In genomic region chr7:24462388-24463319, GRCm38 (mm10) we compare ENCODE assay signal across 8 mouse cellular contexts. TPM values are rescaled to one million over a fixed set of nuclear protein-coding genes. Genes with fewer than 3 reads are reported as not detected.
DNase-seq lines count a peak whose midpoint lies in the region; ATAC-seq and TF ChIP-seq lines count a peak whose summit lies in the region.

Plaur (plus strand) TSS chr7:24462484.

- peak within 1 kb of the TSS; percentile 37 for H3K4me3 ChIP-seq in kidney, adult 2 months (ENCODE audit: insufficient read depth, low read depth, low read length)
- H3K4me3 ChIP-seq in lung, embryonic 16.5 days (ENCODE audit: low read length): peak within 1 kb of the TSS; percentile 54
- peak within 1 kb of the TSS; percentile 64 for H3K4me3 ChIP-seq in small intestine, adult 2 months (ENCODE audit: low read depth, low read length)

- no peaks in the 10 kb centered on the region for H3K9me3 ChIP-seq in lung, embryonic 16.5 days (ENCODE audit: control insufficient read depth, low read length)

- no peak for TF ChIP-seq CTCF in kidney, adult 2 months (conservative IDR thresholded peaks at IDR 0.05; ENCODE audit: insufficient read depth, insufficient read length, low read depth, low read length)
- TF ChIP-seq CTCF in small intestine, adult 2 months (IDR thresholded peaks at IDR 0.05; ENCODE audit: extremely low read depth, insufficient read length, insufficient replicate concordance, low read depth, low read length): no peak

- 3% methylated on average over 27 of the region's 27 CpGs for WGBS in kidney, adult 2 months
- 1% methylated on average over 27 of the region's 27 CpGs for WGBS in lung, embryonic 16.5 days
- 2% methylated on average over 27 of the region's 27 CpGs for WGBS in small intestine, adult 2 months

- H3K4me1 ChIP-seq in kidney, adult 2 months (ENCODE audit: control insufficient read depth, insufficient read depth, low read length): 0 out of 2 replicates have a peak, but pooled peaks cover 11% of the 10 kb centered on the region
- H3K4me1 ChIP-seq in lung, embryonic 16.5 days (replicated peaks; ENCODE audit: control insufficient read depth, insufficient read depth, low read length): peaks cover 20% of the 10 kb centered on the region
- H3K4me1 ChIP-seq in small intestine, adult 2 months (ENCODE audit: control insufficient read depth, insufficient read depth, insufficient read length, low read length): peaks cover 25% of the 10 kb centered on the region

- no peak for TF ChIP-seq POLR2A in kidney, adult 2 months (IDR thresholded peaks at IDR 0.05; ENCODE audit: low read depth, low read length)
- peak; percentile 52 for TF ChIP-seq POLR2A in small intestine, adult 2 months (IDR thresholded peaks at IDR 0.05; ENCODE audit: low read depth, low read length)

- peak within 1 kb of the TSS; percentile 70 for H3K27ac ChIP-seq in kidney, adult 2 months (ENCODE audit: insufficient read depth, low read depth, low read length)
- peak within 1 kb of the TSS; percentile 92 for H3K27ac ChIP-seq in lung, embryonic 16.5 days (ENCODE audit: low read length)
- H3K27ac ChIP-seq in small intestine, adult 2 months (ENCODE audit: insufficient read depth, low read depth, low read length): peak within 1 kb of the TSS; percentile 85

- peak within 1 kb of the TSS; percentile 63 for H3K4me2 ChIP-seq in lung, embryonic 16.5 days (ENCODE audit: low read depth, low read length)

- peak within 1 kb of the TSS; percentile 58 for H3K9ac ChIP-seq in lung, embryonic 16.5 days (ENCODE audit: low read length)

- DNase-seq in 416B (ENCODE audit: low read depth): peak; percentile 91
- peak; percentile 42 for DNase-seq in adrenal gland, postnatal 10 days
- DNase-seq in heart, adult 18-20 months: peak; percentile 64 to 78
- DNase-seq in kidney, adult 2 months: peak; percentile 69
- no peak for DNase-seq in thymus, postnatal 0 days (ENCODE audit: low spot score)
- DNase-seq in adipocyte (ENCODE audit: low spot score): no peak

- H3K36me3 ChIP-seq in kidney, adult 2 months (ENCODE audit: control insufficient read depth, insufficient read depth, low read length): no peaks in the 10 kb centered on the region
- H3K36me3 ChIP-seq in lung, embryonic 16.5 days (ENCODE audit: control insufficient read depth, insufficient read depth, low read length): peaks cover 6% of the 10 kb centered on the region; the same call in 1 of the 2 replicates
- no peaks in the 10 kb centered on the region for H3K36me3 ChIP-seq in small intestine, adult 2 months (ENCODE audit: control insufficient read depth, insufficient read depth, low read length)

- peak; percentile 79 for ATAC-seq in lung, embryonic 16.5 days (ENCODE audit: low read depth)

- H3K27me3 ChIP-seq in kidney, adult 2 months (replicated peaks; ENCODE audit: control insufficient read depth, insufficient read depth, low read length): no peaks in the 10 kb centered on the region
- no peaks in the 10 kb centered on the region for H3K27me3 ChIP-seq in lung, embryonic 16.5 days (ENCODE audit: control insufficient read depth, insufficient read depth, low read depth, low read length)
- H3K27me3 ChIP-seq in small intestine, adult 2 months (ENCODE audit: control insufficient read depth, insufficient read depth, low read length): 0 out of 2 replicates have a peak, but pooled peaks cover 4% of the 10 kb centered on the region

RNA-seq across cellular contexts. Expression of gene Plaur, which starts in this region (rescaled TPM):
- total RNA-seq in adrenal gland, postnatal 10 days (2021): 1 to 10 TPM; 6.7 to 9.4 TPM
- total RNA-seq in heart, adult 18-20 months (2021): 1 to 10 TPM; 2.6 to 3.4 TPM
- 10.1 and 12.9 TPM in 2 replicates for polyA plus RNA-seq in kidney, adult 2 months (2012; rRNA removed)
- polyA plus RNA-seq in lung, embryonic 16.5 days (2015; fragmentation: Nextera tagmentation; extraction: Ambion mirVana): 17.6 and 19.7 TPM in 2 replicates
- polyA plus RNA-seq in small intestine, adult 2 months (2012; rRNA removed): 9.9 and 15.8 TPM in 2 replicates
- 3.0 and 3.4 TPM in 2 replicates for polyA plus RNA-seq in thymus, postnatal 0 days (2015; fragmentation: Nextera tagmentation; extraction: Ambion mirVana)

Comparison
In these comparisons a context has a peak if more than half of its experiments do, and no peak if none do; other contexts are left out.
1. DNase-seq: peak in 416B (single experiment), adrenal gland, postnatal 10 days (single experiment), heart, adult 18-20 months (2 of 2) and kidney, adult 2 months (single experiment); none in thymus, postnatal 0 days (single experiment) and adipocyte (single experiment).
2. Peak in every context shown above with its lines, with median percentiles within 50 percentile points of each other: H3K27ac ChIP-seq and H3K4me3 ChIP-seq.